Mouse (Mus musculus) liver, embryonic 16.5 days (tissue): ENCODE measurements around the gene Ppfia2. TPM values are rescaled to one million over a fixed set of nuclear protein-coding genes. Genes with fewer than 3 reads are reported as not detected.

Experiments
- ATAC-seq: fragments of 200-750 bp; cut with Nextera tagmentation; 2 replicates; pipeline ENCODE4 v1.8.0; 2017; ENCODE audit warnings: low read depth, mild to moderate bottlenecking, moderate number of reproducible peaks, moderate library complexity
- H3K27ac ChIP-seq: fragments of 300-500 bp; sonication (generic); 2 replicates; pipeline ENCODE4 v1.5.1; 2014; ENCODE audit warnings: mild to moderate bottlenecking, low read length
- H3K27me3 ChIP-seq: fragments of 300-500 bp; sonication (generic); 2 replicates; pipeline ENCODE4 v1.6.1; 2014; ENCODE audit warnings: low read depth, low read length, mixed read lengths; ENCODE audit not compliant: control insufficient read depth, insufficient read depth
- H3K36me3 ChIP-seq: fragments of 300-500 bp; sonication (generic); 2 replicates; pipeline ENCODE4 v1.6.1; 2014; ENCODE audit warnings: mild to moderate bottlenecking; ENCODE audit not compliant: control insufficient read depth, insufficient read depth
- H3K4me1 ChIP-seq: fragments of 300-500 bp; sonication (generic); 2 replicates; pipeline ENCODE4 v1.6.1; 2014; ENCODE audit warnings: low read depth, low read length, mixed read lengths; ENCODE audit not compliant: control insufficient read depth
- H3K4me2 ChIP-seq: fragments of 300-500 bp; sonication (generic); 2 replicates; pipeline ENCODE4 v1.6.1; 2014; ENCODE audit warnings: low read depth, low read length, mixed read lengths
- H3K4me3 ChIP-seq: fragments of 300-500 bp; sonication (generic); 2 replicates; pipeline ENCODE4 v1.5.1; 2014; ENCODE audit warnings: low read depth, mild to moderate bottlenecking, low read length
- H3K9ac ChIP-seq: fragments of 300-500 bp; sonication (generic); 2 replicates; pipeline ENCODE4 v1.6.1; 2014; ENCODE audit warnings: low read depth, low read length
- H3K9me3 ChIP-seq: fragments of 300-500 bp; sonication (generic); replicated peaks from 2 replicates; pipeline ENCODE4 v1.6.1; 2016; ENCODE audit warnings: low read length; ENCODE audit not compliant: control insufficient read depth
- WGBS: fragments of 180-500 bp; shearing (Covaris S2); extraction: QIAGEN DNeasy Blood & Tissue Kit; methylation state at CpG from one replicate; pipeline ENCODE4 v1.1.7; 2014; ENCODE audit not compliant: insufficient replicate concordance; 5-methylcytosine and 5-hydroxymethylcytosine counted together
- polyA plus RNA-seq: library from polyadenylated mRNA; unstranded; fragments of >200 nt; fragmentation: Nextera tagmentation; extraction: Ambion mirVana; gene quantifications from 2 replicates; pipeline ENCODE4 v1.2.1, GENCODE M21; 2015

Ppfia2 gene
- polyA plus RNA-seq, 1 experiment from 2014 or later = 0.01 TPM

DNA sequence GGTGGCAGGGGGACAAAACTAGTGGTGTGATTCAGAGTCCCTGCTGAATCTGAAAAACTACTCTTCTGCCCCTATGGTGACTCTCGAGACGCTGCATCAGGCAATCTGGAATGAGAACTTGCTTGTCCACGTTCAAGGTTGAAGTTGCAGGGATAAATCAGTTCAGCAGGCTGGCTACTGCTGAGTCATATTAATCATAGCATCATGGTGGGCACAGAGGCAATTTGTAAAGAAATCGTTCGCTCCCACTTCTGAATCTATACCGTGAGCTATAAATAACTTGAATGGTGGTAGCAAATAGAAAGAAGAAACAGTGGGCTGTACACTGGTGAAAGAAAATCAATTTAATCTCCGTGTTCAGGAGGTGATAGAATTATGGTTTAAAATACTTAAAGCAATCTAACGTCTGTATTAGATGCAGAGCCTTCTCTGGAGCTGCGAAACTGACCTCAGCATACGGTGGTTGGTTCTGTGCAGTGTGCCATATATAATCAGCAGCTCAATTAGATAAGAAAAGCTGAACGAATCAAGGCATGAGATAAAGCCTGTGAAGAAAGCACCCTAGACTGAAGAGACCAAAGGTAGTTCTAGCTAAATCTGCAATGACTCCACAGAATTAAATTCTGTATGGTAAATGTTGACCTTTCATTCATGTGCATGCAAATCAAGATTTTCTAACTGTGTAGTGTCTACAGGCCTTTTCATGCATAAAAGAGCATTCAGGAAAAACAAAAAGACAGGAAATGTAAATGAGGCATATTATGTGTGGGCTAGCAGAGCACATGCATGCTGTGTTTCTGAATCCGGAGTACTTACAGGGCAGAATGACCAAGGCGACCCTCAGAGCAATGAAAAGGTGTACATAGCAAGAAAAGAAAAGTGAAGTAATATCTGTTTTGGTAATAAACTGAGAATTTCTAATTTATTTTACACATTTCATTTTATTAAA, 505.3 kb downstream of the Ppfia2 start:
- Histone ChIP-seq H3K4me2 (no peak overlapping the region), H3K36me3 (no peaks in the 10 kb centered on the region), H3K4me3 (no peak overlapping the region), H3K27ac (no peak overlapping the region), H3K9ac (no peak overlapping the region), H3K9me3 (no peaks in the 10 kb centered on the region), H3K4me1 (no peaks in the 10 kb centered on the region), H3K27me3 (no peaks in the 10 kb centered on the region)
- no peak for ATAC-seq
- WGBS = 55% methylated on average over 13 of the region's 13 CpGs
